In genomic region chr13:94707371-94708280, GRCm38 (mm10) we compare ENCODE assay signal across 12 mouse cellular contexts.
DNase-seq lines count a peak whose midpoint lies in the region; ATAC-seq lines count a peak whose summit lies in the region.
"Had no signal": no experiment of that assay in that cellular context is flagged by ENCODE, and none has a peak within 500 bp of the region (broad histone marks: within the 10 kb centered on the region; RNA-seq: fewer than 3 reads in every experiment).

No protein-coding gene starts in this region.

- no peaks in the 10 kb centered on the region for H3K36me3 ChIP-seq in hindbrain, embryonic 13.5 days
- H3K36me3 ChIP-seq in neural tube, embryonic 11.5 days (ENCODE audit: control insufficient read depth, insufficient read depth, low read length) = no peaks in the 10 kb centered on the region
- H3K36me3 ChIP-seq: lung, embryonic 15.5 days had no signal

- 0 out of 2 replicates have a peak overlapping the region, but pooled peaks have one; percentile 29 for H3K9ac ChIP-seq in hindbrain, embryonic 13.5 days
- peak overlapping the region; percentile 18; the same call in 1 of the 2 replicates for H3K9ac ChIP-seq in neural tube, embryonic 11.5 days (ENCODE audit: low read length)
- H3K9ac ChIP-seq: lung, embryonic 15.5 days had no signal

- ATAC-seq in hindbrain, embryonic 13.5 days (ENCODE audit: low FRiP score) = no peak
- no peak for ATAC-seq in neural tube, embryonic 11.5 days (ENCODE audit: insufficient read depth, low FRiP score, low TSS enrichment)
- ATAC-seq in erythroid progenitor cell, adult 5-6 weeks (replicated peaks; ENCODE audit: low FRiP score, poor library complexity, severe bottlenecking) = no peak

- peak; percentile 20 to 38 for DNase-seq in cerebellum, postnatal 14 days
- DNase-seq in cerebellum, postnatal 4 days (ENCODE audit: low spot score in 2 of 2) = no peak
- DNase-seq in kidney, adult 18-20 months = peak; percentile 7
- DNase-seq in kidney, adult 8-10 months = no peak
- DNase-seq in neural tube, embryonic 11.5 days (ENCODE audit: low spot score) = peak; percentile 56
- no peak for DNase-seq in adrenal gland, postnatal 25 days
- DNase-seq: gastrocnemius, postnatal 36 days; kidney, adult 9 months had no signal

- H3K4me1 ChIP-seq in hindbrain, embryonic 13.5 days (replicated peaks) = peaks cover 32% of the 10 kb centered on the region
- H3K4me1 ChIP-seq in neural tube, embryonic 11.5 days (ENCODE audit: control insufficient read depth, insufficient read depth, low read length) = peaks cover 22% of the 10 kb centered on the region

- H3K27me3 ChIP-seq in hindbrain, embryonic 13.5 days = peaks cover 97% of the 10 kb centered on the region
- peaks cover 92% of the 10 kb centered on the region for H3K27me3 ChIP-seq in neural tube, embryonic 11.5 days (ENCODE audit: control insufficient read depth, insufficient read depth, low read length)

- peak overlapping the region; percentile 11; the same call in 1 of the 2 replicates for H3K4me3 ChIP-seq in hindbrain, embryonic 13.5 days
- no peak overlapping the region for H3K4me3 ChIP-seq in neural tube, embryonic 11.5 days (ENCODE audit: low read depth, low read length)
- H3K4me3 ChIP-seq: left cerebral cortex, adult 2 months; lung, embryonic 15.5 days had no signal

- H3K9me3 ChIP-seq in hindbrain, embryonic 13.5 days = no peaks in the 10 kb centered on the region
- H3K9me3 ChIP-seq in neural tube, embryonic 11.5 days (ENCODE audit: control insufficient read depth, low read length) = no peaks in the 10 kb centered on the region
- H3K9me3 ChIP-seq: lung, embryonic 15.5 days had no signal

- H3K27ac ChIP-seq in hindbrain, embryonic 13.5 days = peak overlapping the region; percentile 74
- H3K27ac ChIP-seq in neural tube, embryonic 11.5 days (ENCODE audit: low read depth, low read length) = peak overlapping the region; percentile 53
- H3K27ac ChIP-seq: left cerebral cortex, adult 2 months; lung, embryonic 15.5 days had no signal

- peak overlapping the region; percentile 26 for H3K4me2 ChIP-seq in hindbrain, embryonic 13.5 days
- H3K4me2 ChIP-seq in neural tube, embryonic 11.5 days (ENCODE audit: low read depth) = peak overlapping the region; percentile 22; the same call in 1 of the 2 replicates
- H3K4me2 ChIP-seq: lung, embryonic 15.5 days had no signal

- 1% methylated on average over 25 of the region's 32 CpGs for WGBS in hindbrain, embryonic 13.5 days
- WGBS in neural tube, embryonic 11.5 days = 2% methylated on average over 30 of the region's 32 CpGs

Comparison
In these comparisons a context has a peak if more than half of its experiments do, and no peak if none do; other contexts are left out.
1. DNase-seq: peak in cerebellum, postnatal 14 days (2 of 2), kidney, adult 18-20 months (single experiment) and neural tube, embryonic 11.5 days (single experiment); none in cerebellum, postnatal 4 days (0 of 2), kidney, adult 8-10 months (0 of 2) and adrenal gland, postnatal 25 days (single experiment).